Mouse (Mus musculus): Measurements from ENCODE around the gene Arvcf. TPM values are rescaled to one million over a fixed set of nuclear protein-coding genes. Genes with fewer than 3 reads are reported as not detected.

The Arvcf gene
- polyA plus RNA-seq, 1 experiment from 2014 or later, result 25.3 TPM

DNA sequence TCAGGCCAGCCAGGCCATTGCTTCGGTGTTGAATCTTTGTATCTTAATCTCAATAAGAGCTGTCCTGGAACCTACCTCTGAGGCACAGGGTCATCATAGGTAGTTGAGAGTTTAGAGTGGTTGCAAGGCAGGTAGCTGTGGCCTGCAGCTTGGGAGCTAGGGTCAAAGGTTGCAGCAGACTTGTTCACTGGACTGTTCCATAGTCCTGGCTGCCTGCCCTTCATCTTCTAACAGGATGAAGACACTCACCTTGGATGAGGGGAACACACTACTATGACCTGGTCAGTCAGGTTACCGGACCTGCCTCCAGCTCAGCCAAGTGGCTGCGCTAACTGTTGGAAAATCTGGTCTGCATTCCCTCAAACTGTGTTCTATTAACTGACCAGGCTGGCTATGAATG lies 43.1 kb downstream of the Arvcf start:
- H3K27me3 ChIP-seq, result no peaks in the 10 kb centered on the region
- no peaks in the 10 kb centered on the region for H3K9me3 ChIP-seq
- 91% methylated on average over 3 of the region's 3 CpGs for WGBS
- H3K4me1 ChIP-seq, result peaks cover 43% of the 10 kb centered on the region
- H3K27ac ChIP-seq, result no peak overlapping the region
- no peak for ATAC-seq (ENCODE audit: insufficient number of reproducible peaks, low FRiP score, low TSS enrichment, low read depth)
- no peak overlapping the region for H3K9ac ChIP-seq
- no peaks in the 10 kb centered on the region for H3K36me3 ChIP-seq
- no peak overlapping the region for H3K4me3 ChIP-seq
- no peak overlapping the region for H3K4me2 ChIP-seq

DNA sequence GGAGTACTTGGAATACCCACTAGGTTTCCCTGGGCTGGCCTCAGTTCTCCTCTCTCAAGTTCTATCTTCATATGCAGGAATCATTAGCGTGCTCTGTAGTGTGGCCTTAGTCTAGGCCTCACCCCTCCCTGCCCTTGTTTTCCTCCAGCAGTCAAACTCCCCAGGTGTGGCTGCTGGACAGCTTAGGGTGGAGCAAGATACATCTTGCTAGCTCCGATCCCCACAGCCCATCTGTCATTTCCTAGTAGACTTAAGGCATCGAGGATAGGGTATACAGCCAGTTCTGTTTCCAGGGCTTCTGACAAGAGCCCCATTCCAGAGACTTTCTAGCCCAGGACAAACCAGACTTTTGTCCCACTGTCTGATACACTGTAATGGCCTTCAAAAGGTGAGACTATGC lies 43.7 kb downstream of the Arvcf start:
- Histone ChIP-seq H3K9ac (no peak overlapping the region), H3K4me3 (no peak overlapping the region), H3K36me3 (no peaks in the 10 kb centered on the region), H3K4me1 (peaks cover 46% of the 10 kb centered on the region), H3K4me2 (no peak overlapping the region), H3K9me3 (no peaks in the 10 kb centered on the region), H3K27ac (no peak overlapping the region), H3K27me3 (no peaks in the 10 kb centered on the region)
- no peak for ATAC-seq (ENCODE audit: insufficient number of reproducible peaks, low FRiP score, low TSS enrichment, low read depth)
- 80% methylated on average over 3 of the region's 3 CpGs for WGBS

DNA sequence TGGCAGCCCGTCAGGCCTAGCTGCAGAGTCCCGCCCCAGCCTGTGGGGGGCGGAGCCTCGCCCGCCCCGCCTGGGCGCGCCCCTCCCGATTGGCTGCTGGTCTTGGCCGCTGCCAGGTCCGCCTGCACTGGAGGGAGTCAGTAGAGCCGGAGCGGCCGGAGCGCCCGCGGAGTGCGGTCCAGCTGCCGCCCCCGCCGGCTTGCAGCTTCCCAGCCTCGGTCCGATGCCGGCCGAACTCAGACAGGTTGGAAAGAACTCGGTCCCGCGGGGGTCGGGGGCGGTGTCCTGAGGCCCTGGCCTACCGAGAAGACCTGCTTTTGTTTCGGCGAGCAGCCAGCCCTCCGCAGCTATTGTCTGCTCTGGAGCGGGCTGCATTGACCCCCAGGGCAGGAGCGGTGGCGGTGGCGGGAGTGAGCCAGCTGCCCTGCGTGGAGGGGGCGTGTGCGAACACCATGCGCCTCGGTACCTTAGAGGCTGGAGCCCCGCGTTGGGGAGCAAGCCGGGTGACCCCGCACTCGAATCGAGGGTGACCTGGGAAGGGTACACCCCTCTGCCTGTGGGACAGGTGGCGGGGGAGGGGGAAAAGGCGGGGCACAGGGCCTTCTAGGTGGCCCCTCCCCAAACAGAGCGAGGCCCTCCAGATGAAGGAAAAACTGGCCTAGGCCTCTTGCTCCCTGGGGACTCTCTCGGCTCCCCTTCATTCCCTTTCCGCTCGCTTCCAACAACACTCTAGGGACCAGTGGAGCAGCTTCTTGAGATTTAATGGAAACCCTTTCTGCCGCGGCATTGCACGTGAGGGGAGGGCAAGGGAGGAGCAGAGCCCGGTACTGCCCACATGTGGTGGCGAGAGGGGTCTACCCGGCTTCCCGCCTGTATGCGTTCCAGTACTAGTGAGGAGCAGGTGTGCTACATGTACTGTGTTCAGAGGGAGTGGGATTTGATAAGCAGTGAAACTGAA lies 44.8 kb downstream of the Arvcf start:
- Histone ChIP-seq H3K36me3 (peaks cover 10% of the 10 kb centered on the region), H3K9me3 (no peaks in the 10 kb centered on the region), H3K4me1 (peaks cover 43% of the 10 kb centered on the region), H3K9ac (peak overlapping the region; percentile 73), H3K27me3 (no peaks in the 10 kb centered on the region), H3K4me2 (peak overlapping the region; percentile 97), H3K27ac (peak overlapping the region; percentile 69), H3K4me3 (peak overlapping the region; percentile 73)
- ATAC-seq (ENCODE audit: insufficient number of reproducible peaks, low FRiP score, low TSS enrichment, low read depth), result peak; percentile 69
- WGBS, result under 1% methylated on average over 54 of the region's 63 CpGs

DNA sequence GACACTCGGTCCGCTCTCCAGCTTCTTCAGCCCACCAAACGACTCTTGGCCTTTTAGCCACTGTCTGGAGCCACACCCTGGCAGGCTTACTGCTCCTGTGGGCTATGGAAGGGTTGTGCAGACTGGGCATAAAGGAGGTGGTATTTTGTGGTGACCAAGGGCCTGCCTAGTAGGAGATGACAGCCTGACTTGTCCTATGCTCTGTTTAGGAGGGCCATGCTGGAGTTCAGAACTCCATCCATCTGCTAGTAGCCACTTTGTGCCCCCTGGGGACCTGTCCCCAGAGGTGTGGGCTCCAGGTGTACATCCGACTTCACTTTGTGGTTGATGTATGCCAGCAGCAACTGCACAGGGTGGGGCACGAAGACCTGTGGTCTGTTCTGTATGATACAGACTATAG lies 45.6 kb downstream of the Arvcf start:
- Histone ChIP-seq H3K36me3 (peaks cover 18% of the 10 kb centered on the region), H3K9me3 (no peaks in the 10 kb centered on the region), H3K4me3 (peak overlapping the region; percentile 73), H3K27me3 (no peaks in the 10 kb centered on the region), H3K27ac (no peak overlapping the region; the same call in 1 of the 2 replicates), H3K4me1 (peaks cover 40% of the 10 kb centered on the region), H3K9ac (no peak overlapping the region), H3K4me2 (peak overlapping the region; percentile 97)
- no peak for ATAC-seq (ENCODE audit: insufficient number of reproducible peaks, low FRiP score, low TSS enrichment, low read depth)
- WGBS, result 54% methylated on average over 5 of the region's 5 CpGs

DNA sequence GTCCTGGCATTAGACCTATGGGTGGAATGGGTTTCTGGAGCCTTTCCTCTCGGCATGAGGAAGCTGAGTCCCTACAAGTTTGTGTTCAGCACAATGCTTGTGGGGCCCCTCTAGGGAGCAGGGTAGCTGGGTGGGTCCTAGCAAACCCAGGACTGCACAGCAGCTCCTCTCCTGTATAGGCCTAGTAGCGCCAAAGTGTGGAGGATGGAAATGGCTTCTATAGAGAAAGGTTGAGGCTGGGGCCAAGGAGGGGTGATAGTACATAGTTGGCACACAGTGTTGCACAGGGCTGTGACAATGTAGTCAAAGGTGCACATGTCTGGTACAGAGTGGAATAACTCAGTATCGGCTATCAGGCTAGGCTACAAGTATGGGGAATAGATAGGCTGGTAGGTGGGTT lies 46.1 kb downstream of the Arvcf start:
- Histone ChIP-seq H3K36me3 (peaks cover 23% of the 10 kb centered on the region), H3K9me3 (no peaks in the 10 kb centered on the region), H3K9ac (no peak overlapping the region), H3K4me3 (no peak overlapping the region), H3K4me2 (0 out of 2 replicates have a peak overlapping the region, but pooled peaks have one; percentile 97), H3K27me3 (no peaks in the 10 kb centered on the region), H3K27ac (no peak overlapping the region), H3K4me1 (peaks cover 39% of the 10 kb centered on the region)
- ATAC-seq (ENCODE audit: insufficient number of reproducible peaks, low FRiP score, low TSS enrichment, low read depth), result no peak
- WGBS, result 66% methylated on average over 3 of the region's 3 CpGs

DNA sequence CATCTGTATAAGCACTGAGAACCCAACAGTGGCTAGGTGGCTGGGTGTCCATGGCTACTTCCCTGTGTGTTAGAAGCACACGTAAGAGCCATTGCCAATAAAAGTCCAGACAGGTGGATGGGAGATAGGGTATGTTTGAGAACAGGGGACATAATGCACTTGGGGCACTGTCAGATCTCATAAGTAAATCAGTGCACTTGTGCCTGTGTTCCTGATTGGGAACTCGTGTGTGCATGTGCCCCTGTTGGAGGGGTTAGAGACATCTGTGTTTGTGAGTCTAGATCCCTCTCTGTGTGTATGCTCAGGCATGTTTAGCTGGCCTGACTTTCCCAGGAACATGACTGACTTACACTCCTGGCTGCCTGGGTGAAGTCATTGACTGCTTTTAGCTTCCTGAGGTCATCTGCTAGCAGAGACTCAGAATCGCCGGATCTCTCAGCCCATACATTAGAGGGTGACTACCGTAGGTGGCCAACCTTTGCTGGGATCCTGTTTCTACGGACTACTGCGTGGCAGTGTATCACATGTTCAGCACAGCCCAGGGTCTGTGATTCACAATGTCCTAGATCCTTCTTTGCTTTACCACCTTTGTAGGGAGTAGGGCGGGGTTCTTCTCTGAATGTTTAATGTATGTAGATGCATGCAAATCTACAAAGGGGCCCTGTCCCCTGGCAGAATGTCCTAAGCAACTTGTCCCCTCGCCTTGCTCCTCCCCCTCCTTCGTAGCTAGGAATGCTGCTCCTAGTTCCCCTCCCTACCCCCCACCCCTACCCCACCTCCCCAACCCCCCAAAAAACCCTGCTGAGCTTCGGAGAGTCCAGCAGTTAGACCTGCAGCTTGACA lies 47.0 kb downstream of the Arvcf start:
- 33% methylated on average over 11 of the region's 11 CpGs for WGBS
- 0 out of 2 replicates have a peak overlapping the region, but pooled peaks have one; percentile 10 for H3K4me2 ChIP-seq
- H3K9me3 ChIP-seq, result no peaks in the 10 kb centered on the region
- no peak overlapping the region for H3K4me3 ChIP-seq
- H3K36me3 ChIP-seq, result peaks cover 32% of the 10 kb centered on the region
- H3K27ac ChIP-seq, result peak overlapping the region; percentile 47; the same call in 1 of the 2 replicates
- H3K4me1 ChIP-seq, result peaks cover 40% of the 10 kb centered on the region
- no peak overlapping the region for H3K9ac ChIP-seq
- ATAC-seq (ENCODE audit: insufficient number of reproducible peaks, low FRiP score, low TSS enrichment, low read depth), result no peak
- H3K27me3 ChIP-seq, result no peaks in the 10 kb centered on the region

DNA sequence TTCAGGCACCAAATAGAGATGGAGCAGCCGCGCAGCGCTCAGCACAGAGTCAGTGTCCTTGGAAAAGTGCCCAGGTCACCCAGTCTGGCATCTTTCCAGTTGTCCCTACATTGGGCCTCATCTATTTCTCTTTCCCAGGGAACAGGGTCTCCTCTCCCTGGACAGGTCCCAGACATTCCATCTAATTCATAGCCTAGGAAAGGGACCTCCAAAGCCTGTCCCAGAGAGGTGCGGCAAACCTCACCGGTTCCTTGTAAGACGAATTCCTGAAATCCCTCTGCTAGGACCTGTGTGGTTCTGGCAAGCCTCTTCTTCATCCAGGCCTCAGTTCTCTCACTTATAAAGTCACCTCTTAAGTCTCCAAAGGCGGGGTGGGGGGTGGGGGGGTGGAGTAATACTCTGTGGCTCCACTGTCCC lies 47.6 kb downstream of the Arvcf start:
- no peak overlapping the region for H3K9ac ChIP-seq
- peak overlapping the region; percentile 57; the same call in 1 of the 2 replicates for H3K27ac ChIP-seq
- no peaks in the 10 kb centered on the region for H3K27me3 ChIP-seq
- no peak for ATAC-seq (ENCODE audit: insufficient number of reproducible peaks, low FRiP score, low TSS enrichment, low read depth)
- H3K4me3 ChIP-seq, result no peak overlapping the region
- H3K4me1 ChIP-seq, result peaks cover 46% of the 10 kb centered on the region
- no peak overlapping the region for H3K4me2 ChIP-seq
- 32% methylated on average over 6 of the region's 7 CpGs for WGBS
- H3K36me3 ChIP-seq, result peaks cover 39% of the 10 kb centered on the region
- H3K9me3 ChIP-seq, result no peaks in the 10 kb centered on the region

DNA sequence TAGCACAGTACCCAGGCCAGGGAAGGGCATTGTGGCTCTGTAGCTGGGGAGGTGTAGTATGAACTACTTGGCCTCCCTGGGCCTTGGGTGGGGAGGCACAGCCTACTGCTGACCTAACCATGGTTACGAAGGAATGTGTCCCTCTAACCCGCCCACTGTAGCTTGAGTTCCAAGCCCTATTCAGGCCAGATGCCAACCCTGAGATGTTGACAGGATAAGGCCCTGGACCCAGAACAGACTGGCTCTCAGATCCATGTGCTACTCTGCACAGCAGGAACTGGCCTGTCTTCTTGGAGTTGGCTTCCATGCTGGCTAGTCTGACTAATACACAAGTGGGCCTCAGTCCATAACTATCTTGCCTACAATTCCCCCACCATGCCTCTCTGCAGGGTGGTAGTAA lies 48.2 kb downstream of the Arvcf start:
- H3K9me3 ChIP-seq, result no peaks in the 10 kb centered on the region
- H3K9ac ChIP-seq, result no peak overlapping the region
- ATAC-seq (ENCODE audit: insufficient number of reproducible peaks, low FRiP score, low TSS enrichment, low read depth), result peak; percentile 17; the same call in 1 of the 2 replicates
- WGBS, result 60% methylated on average over 2 of the region's 2 CpGs
- H3K4me3 ChIP-seq, result no peak overlapping the region
- peaks cover 51% of the 10 kb centered on the region for H3K4me1 ChIP-seq
- H3K4me2 ChIP-seq, result no peak overlapping the region
- peaks cover 39% of the 10 kb centered on the region for H3K36me3 ChIP-seq
- peak overlapping the region; percentile 57; the same call in 1 of the 2 replicates for H3K27ac ChIP-seq
- no peaks in the 10 kb centered on the region for H3K27me3 ChIP-seq

DNA sequence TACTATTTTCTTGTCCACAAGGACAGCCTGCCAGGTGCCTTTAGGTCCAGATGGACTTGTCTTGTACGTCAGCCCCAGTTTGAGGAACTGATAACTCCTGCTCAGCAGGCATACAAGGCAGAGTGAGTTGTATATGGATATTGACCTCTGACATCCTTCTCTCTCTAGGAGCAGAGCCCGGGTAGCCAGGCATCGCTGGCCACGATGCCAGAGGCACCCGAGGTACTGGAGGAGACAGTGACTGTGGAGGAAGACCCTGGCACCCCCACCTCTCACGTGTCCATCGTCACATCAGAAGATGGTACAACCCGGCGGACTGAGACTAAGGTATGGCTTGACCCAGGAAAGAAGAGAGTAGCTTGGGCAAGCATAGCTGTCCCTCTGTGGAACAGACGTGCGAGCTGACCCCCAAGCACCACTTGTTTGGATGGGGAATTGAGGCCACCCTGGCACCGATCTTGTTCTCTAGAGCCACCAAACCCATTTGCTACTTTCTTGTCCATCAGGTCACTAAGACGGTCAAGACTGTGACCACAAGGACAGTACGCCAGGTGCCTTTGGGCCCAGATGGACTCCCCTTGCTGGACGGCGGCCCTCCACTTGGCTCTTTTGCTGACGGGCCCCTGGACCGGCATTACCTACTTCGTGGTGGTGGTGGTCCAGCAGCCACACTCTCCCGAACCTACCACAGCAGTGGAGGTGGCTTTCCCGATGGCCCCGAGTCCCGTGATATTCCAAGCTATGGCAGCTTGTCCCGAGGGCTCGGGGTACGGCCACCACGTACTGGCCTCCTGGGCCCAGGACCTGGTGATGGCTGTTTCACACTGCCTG lies 49.0 kb downstream of the Arvcf start:
- Histone ChIP-seq H3K36me3 (peaks cover 45% of the 10 kb centered on the region), H3K4me1 (peaks cover 50% of the 10 kb centered on the region), H3K4me3 (no peak overlapping the region), H3K9ac (no peak overlapping the region), H3K9me3 (no peaks in the 10 kb centered on the region), H3K27ac (0 out of 2 replicates have a peak overlapping the region, but pooled peaks have one; percentile 57), H3K27me3 (no peaks in the 10 kb centered on the region), H3K4me2 (no peak overlapping the region)
- no peak for ATAC-seq (ENCODE audit: insufficient number of reproducible peaks, low FRiP score, low TSS enrichment, low read depth)
- 95% methylated on average over 27 of the region's 27 CpGs for WGBS

DNA sequence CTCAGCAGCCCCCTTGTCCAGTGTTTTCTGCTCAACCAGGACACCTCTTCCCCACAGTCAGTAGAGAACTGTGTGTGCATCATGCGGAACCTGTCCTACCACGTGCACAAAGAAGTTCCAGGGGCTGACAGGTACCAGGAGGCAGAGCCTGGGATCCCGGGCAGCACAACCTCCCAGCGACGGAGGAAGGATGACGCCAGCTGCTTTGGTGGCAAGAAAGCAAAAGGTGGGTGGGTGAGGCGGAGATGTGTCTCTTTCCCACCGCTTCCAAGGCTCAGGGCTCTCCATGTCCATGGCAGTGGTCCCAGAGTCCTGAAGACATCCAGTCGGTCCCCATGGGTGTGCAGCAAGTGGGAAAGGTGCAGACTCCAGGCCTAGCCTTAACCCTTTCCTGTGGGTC lies 52.0 kb downstream of the Arvcf start:
- H3K27ac ChIP-seq, result no peak overlapping the region; the same call in 1 of the 2 replicates
- WGBS, result 71% methylated on average over 9 of the region's 9 CpGs

More for the DNA sequence above, 52.0 kb downstream of the Arvcf start:
- H3K4me2 ChIP-seq, result no peak overlapping the region
- no peaks in the 10 kb centered on the region for H3K27me3 ChIP-seq
- no peak for ATAC-seq (ENCODE audit: insufficient number of reproducible peaks, low FRiP score, low TSS enrichment, low read depth)
- peaks cover 69% of the 10 kb centered on the region for H3K36me3 ChIP-seq
- H3K9me3 ChIP-seq, result no peaks in the 10 kb centered on the region
- peaks cover 24% of the 10 kb centered on the region for H3K4me1 ChIP-seq
- H3K9ac ChIP-seq, result no peak overlapping the region
- no peak overlapping the region for H3K4me3 ChIP-seq
